Mouse (Mus musculus): ENCODE measurements around the gene Cideb. TPM values are rescaled to one million over a fixed set of nuclear protein-coding genes. Genes with fewer than 3 reads are reported as not detected.

The Cideb gene
- total and polyA plus RNA-seq, 3 experiments = 0.61 to 2.3 TPM; not detected in 1

GRCm38 (mm10) chr14:55757566-55757965 lies 692 bp downstream of the Cideb start:
- Histone ChIP-seq H3K9me3 (replicated peaks; ENCODE audit: low read length) (no peaks in the 10 kb centered on the region), H3K4me1 (ENCODE audit: control insufficient read depth in 1 of 2, insufficient read depth in 2 of 2) (peaks cover 0 to 7% of the 10 kb centered on the region in 2 experiments; a peak in 1 of 4 replicates), H3K4me2 (ENCODE audit: insufficient read depth, low read depth, poor library complexity, severe bottlenecking) (no peak overlapping the region), H3K36me3 (replicated peaks in 1 of 2; ENCODE audit: control insufficient read depth in 1 of 2, insufficient read depth in 1 of 2, low read length in 1 of 2) (peaks cover 38 to 55% of the 10 kb centered on the region in 2 experiments), H3K4me3 (replicated peaks in 1 of 3; ENCODE audit: low read depth in 2 of 3, low read length in 2 of 3, poor library complexity in 1 of 3) (no peak overlapping the region), H3K79me2 (replicated peaks; ENCODE audit: control insufficient read depth, extremely low read depth, insufficient read depth, poor library complexity, severe bottlenecking) (no peaks in the 10 kb centered on the region), H3K27me3 (replicated peaks) (no peaks in the 10 kb centered on the region), H3K27ac (ENCODE audit: insufficient read depth, low read depth) (no peak overlapping the region), H3K9ac (ENCODE audit: insufficient read depth, low read depth) (no peak overlapping the region)
- dilution Hi-C loops (cut with MboI; ENCODE audit: extremely low pct_ligation_motif_present, extremely low pct_unique_long_range_greater_than_20kb, low sequenced_read_pairs) (no loop called here), in situ Hi-C loops (cut with MboI; ENCODE audit: low pct_ligation_motif_present, low pct_unique_long_range_greater_than_20kb, low sequenced_read_pairs) (no loop called here)
- no peak for DNase-seq (ENCODE audit: extremely low read depth)
- no peak for TF ChIP-seq MXI1 (IDR thresholded peaks at IDR 0.05; ENCODE audit: low read depth, low read length)
- TF ChIP-seq POLR2AphosphoS2 (IDR thresholded peaks at IDR 0.05; ENCODE audit: low read depth, low read length) = peak; percentile 26; the same call in 1 of the 2 replicates

- H3K27me3 ChIP-seq (replicated peaks) = no peaks in the 10 kb centered on the region
- peak overlapping the region in 2 of 3 experiments; percentile 91 to 95 for H3K4me3 ChIP-seq (replicated peaks in 1 of 3; ENCODE audit: low read depth in 2 of 3, low read length in 2 of 3, poor library complexity in 1 of 3)
- no peak for TF ChIP-seq JUN (IDR thresholded peaks at IDR 0.05; ENCODE audit: insufficient read depth, low read depth, low read length)
- TF ChIP-seq USF2 (conservative IDR thresholded peaks at IDR 0.05; ENCODE audit: low read depth, low read length) = no peak
- TF ChIP-seq ZNF384 (IDR thresholded peaks at IDR 0.05; ENCODE audit: low read depth, low read length) = peak; percentile 50
- peak overlapping the region; percentile 78; the same call in 1 of the 2 replicates for H3K4me2 ChIP-seq (ENCODE audit: insufficient read depth, low read depth, poor library complexity, severe bottlenecking)
- peaks cover 39 to 66% of the 10 kb centered on the region in 2 experiments for H3K36me3 ChIP-seq (replicated peaks in 1 of 2; ENCODE audit: control insufficient read depth in 1 of 2, insufficient read depth in 1 of 2, low read length in 1 of 2)
- H3K4me1 ChIP-seq (ENCODE audit: control insufficient read depth in 1 of 2, insufficient read depth in 2 of 2) = peaks cover 4 to 21% of the 10 kb centered on the region in 2 experiments
- no peak overlapping the region for H3K27ac ChIP-seq (ENCODE audit: insufficient read depth, low read depth)
- dilution Hi-C loops (cut with MboI; ENCODE audit: extremely low pct_ligation_motif_present, extremely low pct_unique_long_range_greater_than_20kb, low sequenced_read_pairs) = no loop called here
- in situ Hi-C loops (cut with MboI; ENCODE audit: low pct_ligation_motif_present, low pct_unique_long_range_greater_than_20kb, low sequenced_read_pairs) = no loop called here
- peaks cover 24% of the 10 kb centered on the region for H3K79me2 ChIP-seq (replicated peaks; ENCODE audit: control insufficient read depth, extremely low read depth, insufficient read depth, poor library complexity, severe bottlenecking)
- DNase-seq (ENCODE audit: extremely low read depth) = no peak
- peaks cover 13% of the 10 kb centered on the region for H3K9me3 ChIP-seq (replicated peaks; ENCODE audit: low read length)
- H3K9ac ChIP-seq (ENCODE audit: insufficient read depth, low read depth) = no peak overlapping the region; the same call in 1 of the 2 replicates
These were observed 11.0 kb downstream of the Cideb start for GRCm38 (mm10) chr14:55747051-55747847.

- H3K27ac ChIP-seq (ENCODE audit: insufficient read depth, low read depth) = no peak overlapping the region; the same call in 1 of the 2 replicates
- H3K9me3 ChIP-seq (replicated peaks; ENCODE audit: low read length) = peaks cover 13% of the 10 kb centered on the region
- peaks cover 24% of the 10 kb centered on the region for H3K79me2 ChIP-seq (replicated peaks; ENCODE audit: control insufficient read depth, extremely low read depth, insufficient read depth, poor library complexity, severe bottlenecking)
- H3K36me3 ChIP-seq (replicated peaks in 1 of 2; ENCODE audit: control insufficient read depth in 1 of 2, insufficient read depth in 1 of 2, low read length in 1 of 2) = peaks cover 32 to 61% of the 10 kb centered on the region in 2 experiments
- H3K4me3 ChIP-seq (replicated peaks in 1 of 3; ENCODE audit: low read depth in 2 of 3, low read length in 2 of 3, poor library complexity in 1 of 3) = peak overlapping the region; percentile 84 to 95 (median 91)
- in situ Hi-C loops (cut with MboI; ENCODE audit: low pct_ligation_motif_present, low pct_unique_long_range_greater_than_20kb, low sequenced_read_pairs) (no loop called here), dilution Hi-C loops (cut with MboI; ENCODE audit: extremely low pct_ligation_motif_present, extremely low pct_unique_long_range_greater_than_20kb, low sequenced_read_pairs) (no loop called here)
- H3K4me2 ChIP-seq (ENCODE audit: insufficient read depth, low read depth, poor library complexity, severe bottlenecking) = peak overlapping the region; percentile 78; the same call in 1 of the 2 replicates
- peaks cover 4 to 29% of the 10 kb centered on the region in 2 experiments for H3K4me1 ChIP-seq (ENCODE audit: control insufficient read depth in 1 of 2, insufficient read depth in 2 of 2)
- no peak for DNase-seq (ENCODE audit: extremely low read depth)
- peak overlapping the region; percentile 83 for H3K9ac ChIP-seq (ENCODE audit: insufficient read depth, low read depth)
- TF ChIP-seq USF1 (IDR thresholded peaks at IDR 0.05; ENCODE audit: low read depth, low read length) (no peak), RCOR1 (conservative IDR thresholded peaks at IDR 0.05; ENCODE audit: low read depth, low read length) (no peak), ZC3H11A (IDR thresholded peaks at IDR 0.05; ENCODE audit: low read depth, low read length) (no peak), MXI1 (IDR thresholded peaks at IDR 0.05; ENCODE audit: low read depth, low read length) (no peak), EP300 (IDR thresholded peaks at IDR 0.05; ENCODE audit: low read length) (no peak), POLR2A (IDR thresholded peaks at IDR 0.05; ENCODE audit: low read depth, low read length) (no peak), TCF12 (IDR thresholded peaks at IDR 0.05; ENCODE audit: low read depth, low read length) (no peak), CHD1 (IDR thresholded peaks at IDR 0.05; ENCODE audit: low read depth, low read length) (no peak), MEF2A (IDR thresholded peaks at IDR 0.05; ENCODE audit: borderline replicate concordance, low read depth, low read length) (no peak), RAD21 (IDR thresholded peaks at IDR 0.05; ENCODE audit: low read depth, low read length) (no peak), TBP (conservative IDR thresholded peaks at IDR 0.05; ENCODE audit: low read depth, low read length) (no peak), SMC3 (IDR thresholded peaks at IDR 0.05; ENCODE audit: low read depth, low read length) (no peak), BHLHE40 (IDR thresholded peaks at IDR 0.05; ENCODE audit: low read depth, low read length) (no peak), CTCF (conservative IDR thresholded peaks at IDR 0.05 in 1 of 2, IDR thresholded peaks at IDR 0.05 in 1 of 2; ENCODE audit: low read depth in 2 of 2, low read length in 2 of 2) (no peak), KAT2A (IDR thresholded peaks at IDR 0.05; ENCODE audit: insufficient replicate concordance, low read length) (no peak), ETS1 (conservative IDR thresholded peaks at IDR 0.05; ENCODE audit: low read depth, low read length) (no peak), HCFC1 (IDR thresholded peaks at IDR 0.05; ENCODE audit: low read depth, low read length) (no peak), E2F4 (IDR thresholded peaks at IDR 0.05; ENCODE audit: insufficient replicate concordance, low read depth, low read length) (no peak), IRF4 (IDR thresholded peaks at IDR 0.05; ENCODE audit: low read depth, low read length) (no peak), JUND (conservative IDR thresholded peaks at IDR 0.05; ENCODE audit: low read depth, low read length) (no peak)
- H3K27me3 ChIP-seq (replicated peaks) = no peaks in the 10 kb centered on the region
These were observed 12.4 kb downstream of the Cideb start for GRCm38 (mm10) chr14:55745861-55746237.
